Mouse (Mus musculus): ENCODE results near the gene Irs1. TPM values are rescaled to one million over a fixed set of nuclear protein-coding genes. Genes with fewer than 3 reads are reported as not detected.

The Irs1 gene
- polyA plus RNA-seq, 1 experiment from 2014 or later = 0.70 TPM

DNA sequence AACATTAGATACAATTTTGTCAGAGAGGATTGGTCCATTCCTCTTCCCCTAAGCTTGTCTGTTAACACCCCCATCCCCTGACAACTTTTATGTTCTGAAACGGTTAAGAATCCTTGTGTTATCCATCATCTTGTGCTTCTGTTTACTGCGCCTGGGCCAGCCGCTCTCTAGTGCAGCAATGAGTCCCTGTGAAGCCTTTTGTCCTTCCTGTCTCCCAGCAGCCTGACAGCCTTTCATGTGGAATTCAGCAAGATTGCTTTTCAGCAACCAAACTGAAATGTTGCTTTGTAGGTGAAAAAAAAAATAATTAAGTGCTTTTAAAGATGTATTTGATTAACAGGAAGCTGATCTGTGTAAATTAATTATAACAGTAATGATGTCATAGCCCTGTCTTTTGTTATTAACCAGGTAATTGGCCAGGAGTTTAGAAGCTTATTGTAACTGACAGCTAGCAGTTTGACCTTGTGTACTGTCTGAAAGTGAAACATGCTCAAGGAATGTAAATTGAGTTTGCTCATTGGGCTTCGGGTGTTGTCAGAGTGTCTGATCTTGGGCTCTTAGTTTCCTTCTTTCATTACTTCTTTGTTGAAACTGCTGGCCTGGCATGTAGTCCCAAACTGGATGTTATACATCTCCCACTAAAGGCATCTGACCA, 33.0 kb upstream of the Irs1 start:
- Histone ChIP-seq H3K4me3 (ENCODE audit: low read depth, low read length) (no peak overlapping the region), H3K27me3 (replicated peaks; ENCODE audit: control insufficient read depth, insufficient read depth, low read length) (no peaks in the 10 kb centered on the region), H3K4me1 (replicated peaks; ENCODE audit: control insufficient read depth, insufficient read depth, low read length) (no peaks in the 10 kb centered on the region), H3K36me3 (ENCODE audit: control insufficient read depth, insufficient read depth) (no peaks in the 10 kb centered on the region), H3K4me2 (replicated peaks; ENCODE audit: low read depth) (no peak overlapping the region), H3K9ac (ENCODE audit: low read depth, low read length) (no peak overlapping the region), H3K27ac (ENCODE audit: low read depth, low read length) (no peak overlapping the region), H3K9me3 (ENCODE audit: control insufficient read depth) (no peaks in the 10 kb centered on the region)
- no peak for TF ChIP-seq CTCF (IDR thresholded peaks at IDR 0.05; ENCODE audit: low read depth)
- ATAC-seq = no peak
- 32% methylated on average over 4 of the region's 4 CpGs for WGBS

DNA sequence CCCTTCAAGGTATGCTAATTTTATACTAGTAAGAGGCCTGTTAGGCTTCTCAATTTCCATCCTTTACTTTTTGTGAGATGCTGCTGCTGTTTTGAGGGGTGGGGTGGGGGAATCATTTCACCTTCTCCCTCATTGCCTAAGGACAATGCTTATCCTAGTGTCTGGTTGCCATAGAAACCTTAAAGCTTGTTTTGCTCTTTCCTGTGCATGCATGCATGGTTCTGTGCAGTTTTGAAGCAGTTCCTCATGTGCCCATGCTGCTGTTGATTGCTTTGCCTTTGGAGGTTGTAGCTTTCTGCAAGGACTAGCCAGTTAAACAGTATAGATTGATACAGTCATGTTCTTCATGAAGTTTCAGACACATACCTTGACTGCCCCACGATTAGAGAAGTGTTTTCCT, 30.2 kb upstream of the Irs1 start:
- no peak overlapping the region for H3K4me3 ChIP-seq (ENCODE audit: low read depth, low read length)
- no peak overlapping the region for H3K9ac ChIP-seq (ENCODE audit: low read depth, low read length)
- H3K27me3 ChIP-seq (replicated peaks; ENCODE audit: control insufficient read depth, insufficient read depth, low read length) = no peaks in the 10 kb centered on the region
- no peak for TF ChIP-seq CTCF (IDR thresholded peaks at IDR 0.05; ENCODE audit: low read depth)
- ATAC-seq = no peak
- H3K27ac ChIP-seq (ENCODE audit: low read depth, low read length) = no peak overlapping the region
- H3K4me1 ChIP-seq (replicated peaks; ENCODE audit: control insufficient read depth, insufficient read depth, low read length) = no peaks in the 10 kb centered on the region
- H3K36me3 ChIP-seq (ENCODE audit: control insufficient read depth, insufficient read depth) = no peaks in the 10 kb centered on the region
- 83% methylated on average over 1 of the region's 1 CpGs for WGBS
- H3K4me2 ChIP-seq (replicated peaks; ENCODE audit: low read depth) = no peak overlapping the region
- no peaks in the 10 kb centered on the region for H3K9me3 ChIP-seq (ENCODE audit: control insufficient read depth)

DNA sequence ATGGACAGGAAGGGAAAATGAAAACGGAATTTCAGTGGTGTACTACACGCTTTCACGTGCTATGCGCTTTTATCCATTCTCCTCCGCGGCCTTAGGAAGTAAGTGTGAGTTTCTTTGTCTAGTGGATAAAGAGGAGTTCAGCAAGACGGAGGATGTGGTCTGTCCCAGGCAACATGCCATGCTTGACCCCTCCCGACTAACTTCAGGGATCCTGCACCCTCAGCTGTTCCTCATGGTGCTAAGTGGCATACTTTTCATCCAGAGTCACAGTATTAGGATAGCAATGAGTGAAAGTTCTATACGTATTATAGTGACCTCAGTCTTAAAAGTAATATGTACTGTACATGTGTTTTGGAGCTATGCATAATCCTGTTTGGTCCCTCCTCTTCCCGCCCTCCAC, 29.6 kb upstream of the Irs1 start:
- no peaks in the 10 kb centered on the region for H3K36me3 ChIP-seq (ENCODE audit: control insufficient read depth, insufficient read depth)
- H3K9me3 ChIP-seq (ENCODE audit: control insufficient read depth) = no peaks in the 10 kb centered on the region
- H3K4me1 ChIP-seq (replicated peaks; ENCODE audit: control insufficient read depth, insufficient read depth, low read length) = no peaks in the 10 kb centered on the region
- TF ChIP-seq CTCF (IDR thresholded peaks at IDR 0.05; ENCODE audit: low read depth) = no peak
- WGBS = 88% methylated on average over 10 of the region's 10 CpGs
- no peak overlapping the region for H3K4me3 ChIP-seq (ENCODE audit: low read depth, low read length)
- H3K9ac ChIP-seq (ENCODE audit: low read depth, low read length) = no peak overlapping the region
- H3K27ac ChIP-seq (ENCODE audit: low read depth, low read length) = no peak overlapping the region
- H3K27me3 ChIP-seq (replicated peaks; ENCODE audit: control insufficient read depth, insufficient read depth, low read length) = no peaks in the 10 kb centered on the region
- no peak for ATAC-seq
- no peak overlapping the region for H3K4me2 ChIP-seq (replicated peaks; ENCODE audit: low read depth)

DNA sequence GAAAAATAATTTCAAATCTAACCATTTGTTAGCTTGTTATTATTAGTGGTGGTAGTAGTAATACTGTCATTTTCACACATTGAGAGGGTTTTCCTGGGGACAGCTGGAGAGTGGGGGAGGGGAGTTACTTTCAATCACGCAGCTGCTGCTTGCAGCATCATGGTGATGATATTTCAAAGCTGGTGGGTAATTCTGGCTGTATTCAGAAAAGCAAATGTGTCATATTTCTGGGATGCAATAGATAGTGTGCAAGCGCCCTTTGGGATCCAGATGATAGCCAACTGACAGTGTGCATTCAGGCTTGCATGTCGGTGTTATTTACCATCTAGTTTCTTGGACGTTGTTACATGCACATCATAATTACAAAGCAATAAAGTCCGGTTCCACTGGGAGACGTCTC, 29.2 kb upstream of the Irs1 start:
- Histone ChIP-seq H3K27ac (ENCODE audit: low read depth, low read length) (no peak overlapping the region), H3K27me3 (replicated peaks; ENCODE audit: control insufficient read depth, insufficient read depth, low read length) (no peaks in the 10 kb centered on the region), H3K4me3 (ENCODE audit: low read depth, low read length) (no peak overlapping the region), H3K9ac (ENCODE audit: low read depth, low read length) (no peak overlapping the region), H3K9me3 (ENCODE audit: control insufficient read depth) (no peaks in the 10 kb centered on the region), H3K36me3 (ENCODE audit: control insufficient read depth, insufficient read depth) (no peaks in the 10 kb centered on the region), H3K4me2 (replicated peaks; ENCODE audit: low read depth) (no peak overlapping the region), H3K4me1 (replicated peaks; ENCODE audit: control insufficient read depth, insufficient read depth, low read length) (no peaks in the 10 kb centered on the region)
- 74% methylated on average over 6 of the region's 6 CpGs for WGBS
- no peak for TF ChIP-seq CTCF (IDR thresholded peaks at IDR 0.05; ENCODE audit: low read depth)
- ATAC-seq = no peak

DNA sequence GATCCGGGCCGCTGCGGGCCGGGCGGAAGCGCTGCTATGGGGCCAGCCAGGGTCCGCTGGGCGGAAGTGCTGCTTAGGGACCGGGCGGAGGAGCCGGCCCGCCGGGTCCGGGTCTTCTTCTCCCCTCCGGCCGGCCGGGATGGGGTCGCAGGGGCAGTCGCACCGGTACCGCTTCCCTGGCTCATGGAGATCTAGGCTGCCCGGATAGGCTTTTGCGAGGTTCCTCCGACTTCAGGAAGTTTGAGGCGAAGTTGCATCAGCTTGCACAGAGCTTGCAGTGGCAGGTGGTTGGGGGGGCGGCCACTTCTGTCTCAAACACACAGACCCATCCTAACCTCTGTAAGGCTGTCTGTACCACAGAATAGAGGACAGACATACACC, 25.5 kb upstream of the Irs1 start:
- Histone ChIP-seq H3K27me3 (replicated peaks; ENCODE audit: control insufficient read depth, insufficient read depth, low read length) (peaks cover 8% of the 10 kb centered on the region; the same call in 1 of the 2 replicates), H3K4me1 (replicated peaks; ENCODE audit: control insufficient read depth, insufficient read depth, low read length) (no peaks in the 10 kb centered on the region), H3K9me3 (ENCODE audit: control insufficient read depth) (no peaks in the 10 kb centered on the region), H3K9ac (ENCODE audit: low read depth, low read length) (peak overlapping the region; percentile 74), H3K27ac (ENCODE audit: low read depth, low read length) (peak overlapping the region; percentile 88), H3K36me3 (ENCODE audit: control insufficient read depth, insufficient read depth) (no peaks in the 10 kb centered on the region), H3K4me2 (replicated peaks; ENCODE audit: low read depth) (peak overlapping the region; percentile 80), H3K4me3 (ENCODE audit: low read depth, low read length) (peak overlapping the region; percentile 73)
- 0% methylated on average over 26 of the region's 26 CpGs for WGBS
- no peak for TF ChIP-seq CTCF (IDR thresholded peaks at IDR 0.05; ENCODE audit: low read depth)
- ATAC-seq = peak; percentile 60

DNA sequence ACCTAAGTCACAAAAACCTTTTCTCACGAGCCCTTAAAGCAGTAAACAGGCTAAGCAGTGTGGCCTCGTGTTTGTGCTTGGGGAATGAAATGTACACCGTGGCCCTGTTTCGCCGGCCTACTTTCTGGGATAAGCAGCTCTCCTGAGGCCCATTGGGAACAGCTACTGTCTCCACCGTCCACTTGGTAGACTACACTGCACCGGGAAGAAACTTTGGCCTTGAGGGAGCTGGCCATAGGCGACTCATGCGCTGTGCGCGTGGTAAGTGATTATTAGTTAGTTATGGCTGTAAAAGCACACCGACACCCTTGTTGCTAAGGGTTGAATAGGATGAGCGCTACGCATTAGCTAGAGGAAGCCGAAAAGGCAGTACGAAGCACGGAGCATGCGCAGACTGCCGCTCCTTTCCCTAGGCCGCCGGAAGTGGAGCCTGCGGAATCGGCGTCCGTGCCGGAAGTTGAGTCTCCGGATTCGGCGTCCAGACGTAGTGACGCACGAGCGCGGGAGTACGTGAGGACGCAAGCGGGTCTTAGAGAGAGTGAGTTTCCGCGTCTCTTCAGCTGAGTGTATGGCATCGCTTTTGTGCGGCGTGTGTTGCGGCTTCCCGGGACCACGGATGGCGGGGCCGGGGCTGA, 25.0 kb upstream of the Irs1 start, which contains the start of gene Rhbdd1:
TSS of gene Rhbdd1 (plus strand) at position 342 of the 635 bp plus-strand sequence.
- no peaks in the 10 kb centered on the region for H3K9me3 ChIP-seq (ENCODE audit: control insufficient read depth)
- peak within 1 kb of the TSS; percentile 74 for H3K9ac ChIP-seq (ENCODE audit: low read depth, low read length)
- peak within 1 kb of the TSS; percentile 88 for H3K27ac ChIP-seq (ENCODE audit: low read depth, low read length)
- TF ChIP-seq CTCF (IDR thresholded peaks at IDR 0.05; ENCODE audit: low read depth) = no peak
- H3K4me1 ChIP-seq (replicated peaks; ENCODE audit: control insufficient read depth, insufficient read depth, low read length) = no peaks in the 10 kb centered on the region
- H3K4me2 ChIP-seq (replicated peaks; ENCODE audit: low read depth) = peak within 1 kb of the TSS; percentile 80
- H3K36me3 ChIP-seq (ENCODE audit: control insufficient read depth, insufficient read depth) = no peaks in the 10 kb centered on the region
- peaks cover 8% of the 10 kb centered on the region; the same call in 1 of the 2 replicates for H3K27me3 ChIP-seq (replicated peaks; ENCODE audit: control insufficient read depth, insufficient read depth, low read length)
- peak; percentile 99 for ATAC-seq
- 6% methylated on average over 47 of the region's 47 CpGs for WGBS
- peak within 1 kb of the TSS; percentile 73 for H3K4me3 ChIP-seq (ENCODE audit: low read depth, low read length)
